Mouse (Mus musculus): ENCODE data around the gene Fetub.

- no peak for TF ChIP-seq CTCF (IDR thresholded peaks at IDR 0.05; ENCODE audit: low read depth, low read length)
- no peak for TF ChIP-seq POLR2A (IDR thresholded peaks at IDR 0.05; ENCODE audit: extremely low read depth, insufficient read depth, low read length)
Observed at GRCm38 (mm10) chr16:22877660-22878390, 40.3 kb upstream of the Fetub start.
